Mouse (Mus musculus): ENCODE data around the gene 4933434E20Rik.

GRCm38 (mm10) chr3:90083698-90084324 lies 32.4 kb downstream of the 4933434E20Rik start:
- no peak for TF ChIP-seq CTCF (IDR thresholded peaks at IDR 0.05; ENCODE audit: control insufficient read depth, insufficient read depth, insufficient read length)
- no peak for TF ChIP-seq MAX (IDR thresholded peaks at IDR 0.05)
- TF ChIP-seq CEBPB (IDR thresholded peaks at IDR 0.05; ENCODE audit: low read depth) = no peak
- TF ChIP-seq MYOD1 (IDR thresholded peaks at IDR 0.05; ENCODE audit: control insufficient read depth, insufficient read length, low read depth) = no peak
- no peak for TF ChIP-seq USF1 (IDR thresholded peaks at IDR 0.05; ENCODE audit: low read depth)

Data from C2C12 (cell line).